Mouse (Mus musculus) testis, adult 2 months (tissue): ENCODE results near the gene Exoc2.

Experiments
- CTCF ChIP-seq: fragments of 200-500 bp; IDR thresholded peaks from 2 replicates; pipeline ENCODE4 v1.5.1; 2012; ENCODE audit warnings: low read depth, mild to moderate bottlenecking, inconsistent platforms, low read length, moderate library complexity; ENCODE audit not compliant: control insufficient read depth, insufficient read depth, insufficient replicate concordance
- POLR2A ChIP-seq: fragments of 200-500 bp; IDR thresholded peaks from 2 replicates; pipeline ENCODE4 v1.6.1; 2012; ENCODE audit warnings: low read depth, mild to moderate bottlenecking, inconsistent platforms, low read length, moderate library complexity; ENCODE audit not compliant: control insufficient read depth

GRCm38 (mm10) chr13:30782419-30782818, 191.5 kb downstream of the Exoc2 start:
- no peak for TF ChIP-seq POLR2A
- no peak for TF ChIP-seq CTCF
